Mouse (Mus musculus): Measurements from ENCODE around the gene Olfr980. TPM values are rescaled to one million over a fixed set of nuclear protein-coding genes. Genes with fewer than 3 reads are reported as not detected.

Gene Olfr980
- polyA plus RNA-seq (2017; shearing (Covaris generic)) = not detected

DNA sequence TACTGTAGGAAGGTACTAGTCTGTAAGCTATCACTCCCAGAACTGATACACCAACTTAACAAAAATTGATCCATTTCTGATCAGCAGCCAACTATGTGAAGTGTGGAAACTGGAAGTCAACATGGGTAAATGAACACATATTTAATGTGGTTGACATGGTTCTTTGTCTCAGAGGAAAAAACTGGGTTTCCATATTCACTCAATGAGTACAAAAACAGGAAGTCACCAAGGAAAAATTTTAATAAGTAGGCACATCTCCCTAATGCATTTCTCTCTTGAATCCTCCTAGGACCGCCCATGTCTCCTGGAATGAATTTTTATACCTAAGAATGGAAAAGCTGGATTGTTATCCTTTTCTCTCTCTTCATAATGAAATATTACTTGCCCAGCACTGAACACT lies at the start of gene Olfr980:
Olfr980 (minus strand) TSS at position 101 of the 400 bp plus-strand sequence.

DNA sequence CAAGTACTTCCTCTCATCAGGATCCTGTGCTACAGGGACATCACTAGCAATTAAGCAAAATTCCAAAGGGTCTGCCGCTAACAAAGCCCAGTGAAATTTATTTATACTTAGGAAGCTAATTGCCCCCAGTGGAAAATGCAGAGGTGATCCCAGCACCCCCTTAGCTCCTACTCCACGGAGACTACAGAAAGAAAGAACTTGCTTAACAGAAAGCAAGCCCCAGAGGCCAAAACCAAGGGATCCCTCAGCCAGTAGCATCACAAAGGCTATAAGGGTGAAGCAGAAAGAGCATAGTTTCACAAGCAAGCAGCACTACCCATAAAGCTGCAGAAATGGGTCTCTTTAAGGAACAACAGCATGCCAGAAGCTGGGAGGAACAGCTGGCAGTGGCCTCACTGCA lies 11.8 kb upstream of the Olfr980 start, which contains the start of gene Olfr981:
Olfr981 (plus strand) TSS at position 301 of the 400 bp plus-strand sequence.

DNA sequence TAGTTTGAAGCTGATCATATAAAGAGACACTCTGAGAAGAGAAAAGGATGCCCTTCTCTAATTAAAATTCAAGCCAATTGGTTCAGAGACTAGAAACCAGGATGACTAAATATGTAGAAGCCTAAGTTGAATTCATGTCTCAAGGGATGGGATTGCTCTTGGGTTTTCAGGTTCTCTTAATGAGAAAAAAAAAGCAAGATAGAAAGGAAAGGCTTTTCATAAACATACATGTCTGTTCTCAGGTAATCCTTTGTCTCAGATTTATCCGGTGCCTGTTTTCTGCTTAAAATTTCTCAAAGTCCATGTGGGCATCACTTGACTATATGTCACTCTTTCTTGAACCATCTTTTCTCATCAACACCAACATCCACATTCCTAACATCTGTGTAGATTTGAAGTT lies 6.0 kb downstream of the Olfr980 start, which contains the start of gene Olfr979:
Olfr979 (minus strand) TSS at position 101 of the 400 bp plus-strand sequence.

DNA sequence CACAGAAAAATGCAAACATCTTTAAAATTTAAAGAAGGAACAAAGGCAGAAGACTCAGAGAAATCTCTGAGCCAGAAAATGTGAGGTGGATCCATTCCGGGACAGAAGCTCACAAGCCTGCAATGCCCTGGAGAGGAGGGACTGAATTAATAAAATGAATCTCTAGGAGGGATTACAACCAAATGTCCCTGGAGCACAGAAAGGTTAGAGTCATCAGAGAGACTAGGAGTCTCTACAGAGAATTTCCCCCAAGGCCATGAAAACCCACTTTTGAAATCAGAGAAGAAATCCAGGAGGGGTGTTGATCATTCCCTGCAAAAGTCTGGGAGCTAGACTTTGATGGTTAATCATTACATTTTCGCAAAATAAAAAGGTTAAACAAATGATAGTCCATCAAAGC lies 17.6 kb downstream of the Olfr980 start, which contains the start of gene Olfr978:
Olfr978 (plus strand) TSS at position 301 of the 400 bp plus-strand sequence.

DNA sequence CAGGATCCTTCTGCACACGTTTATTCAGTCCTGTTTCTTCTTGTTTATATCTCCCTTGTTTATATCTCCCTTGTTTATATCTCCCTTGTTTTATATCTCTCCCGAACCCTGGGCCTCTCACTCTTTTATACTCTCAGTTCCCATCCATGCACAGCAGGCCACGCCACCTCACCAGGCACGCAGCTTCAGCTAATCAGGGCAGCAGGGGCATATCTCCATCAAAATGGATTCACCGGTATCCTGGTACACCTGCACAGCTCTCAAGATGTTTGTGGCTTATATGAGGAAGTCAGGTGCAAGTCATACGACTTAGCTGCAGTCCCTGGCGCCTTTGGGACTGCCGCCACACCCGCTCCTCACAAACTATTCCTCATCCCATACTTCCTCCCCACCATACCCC lies 48.3 kb downstream of the Olfr980 start, which contains the start of gene Olfr976:
Olfr976 (minus strand) TSS at position 101 of the 400 bp plus-strand sequence.

Other genes with a start within 250 kb of the Olfr980 start
- 0.06 TPM for gene Olfr968, start 226.3 kb downstream of the Olfr980 start, polyA plus RNA-seq (2017; shearing (Covaris generic))
- gene Olfr969, start 218.6 kb downstream of the Olfr980 start, polyA plus RNA-seq (2017; shearing (Covaris generic)) = not detected
- not detected for gene Olfr970, start 200.7 kb downstream of the Olfr980 start, polyA plus RNA-seq (2017; shearing (Covaris generic))
- not detected for gene Olfr971, start 172.7 kb downstream of the Olfr980 start, polyA plus RNA-seq (2017; shearing (Covaris generic))
- not detected for gene Olfr972, start 143.2 kb downstream of the Olfr980 start, polyA plus RNA-seq (2017; shearing (Covaris generic))
- not detected for gene Olfr229, start 102.2 kb downstream of the Olfr980 start, polyA plus RNA-seq (2017; shearing (Covaris generic))
- gene Olfr974, start 72.1 kb downstream of the Olfr980 start, polyA plus RNA-seq (2017; shearing (Covaris generic)) = 0.10 TPM
- not detected for gene Olfr975, start 57.5 kb downstream of the Olfr980 start, polyA plus RNA-seq (2017; shearing (Covaris generic))
- not detected for gene Olfr976, start 48.4 kb downstream of the Olfr980 start, polyA plus RNA-seq (2017; shearing (Covaris generic))
- gene Olfr978, start 17.5 kb downstream of the Olfr980 start, polyA plus RNA-seq (2017; shearing (Covaris generic)) = not detected
- gene Olfr979, start 6.1 kb downstream of the Olfr980 start, polyA plus RNA-seq (2017; shearing (Covaris generic)) = not detected
- gene Olfr981, start 11.9 kb upstream of the Olfr980 start, polyA plus RNA-seq (2017; shearing (Covaris generic)) = not detected
- 0.04 TPM for gene Olfr982, start 64.2 kb upstream of the Olfr980 start, polyA plus RNA-seq (2017; shearing (Covaris generic))
- gene Olfr983, start 84.0 kb upstream of the Olfr980 start, polyA plus RNA-seq (2017; shearing (Covaris generic)) = not detected
- not detected for gene Olfr984, start 104.6 kb upstream of the Olfr980 start, polyA plus RNA-seq (2017; shearing (Covaris generic))
- gene Olfr985, start 120.6 kb upstream of the Olfr980 start, polyA plus RNA-seq (2017; shearing (Covaris generic)) = not detected
- gene Tmem225, start 138.5 kb upstream of the Olfr980 start, polyA plus RNA-seq (2017; shearing (Covaris generic)) = not detected
- not detected for gene Olfr986, start 171.3 kb upstream of the Olfr980 start, polyA plus RNA-seq (2017; shearing (Covaris generic))
- 3.7 TPM for gene Zfp202, start 182.7 kb upstream of the Olfr980 start, polyA plus RNA-seq (2017; shearing (Covaris generic))